Mouse (Mus musculus): ENCODE data around the gene Bach1. TPM values are rescaled to one million over a fixed set of nuclear protein-coding genes. Genes with fewer than 3 reads are reported as not detected.

The Bach1 gene
- polyA plus RNA-seq, 1 experiment: 7.6 TPM

- Histone ChIP-seq H3K27me3 (ENCODE audit: control insufficient read depth, insufficient read depth, low read length) (no peaks in the 10 kb centered on the region), H3K36me3 (ENCODE audit: control insufficient read depth, insufficient read depth, low read length) (no peaks in the 10 kb centered on the region), H3K4me3 (ENCODE audit: extremely low read depth, insufficient read depth, insufficient read length) (no peak overlapping the region), H3K27ac (ENCODE audit: insufficient read depth, low read length) (0 out of 2 replicates have a peak overlapping the region, but pooled peaks have one; percentile 21), H3K4me1 (ENCODE audit: control insufficient read depth, insufficient read depth, insufficient read length) (peaks cover 4% of the 10 kb centered on the region; the same call in 1 of the 2 replicates)
- TF ChIP-seq POLR2A (IDR thresholded peaks at IDR 0.05; ENCODE audit: low read depth, low read length) (no peak), CTCF (IDR thresholded peaks at IDR 0.05; ENCODE audit: extremely low read depth, insufficient read depth, insufficient read length, insufficient replicate concordance) (no peak)
- DNase-seq (ENCODE audit: low read depth in 1 of 2, low spot score in 2 of 2): no peak
- 40% methylated on average over 8 of the region's 8 CpGs for whole genome bisulfite sequencing
These were observed 9.5 kb upstream of the Bach1 start for GRCm38 (mm10) chr16:87689225-87689624.

- DNase-seq (ENCODE audit: low read depth in 1 of 2, low spot score in 2 of 2): no peak
- H3K4me1 ChIP-seq (ENCODE audit: control insufficient read depth, insufficient read depth, insufficient read length): peaks cover 4% of the 10 kb centered on the region; the same call in 1 of the 2 replicates
- TF ChIP-seq POLR2A (IDR thresholded peaks at IDR 0.05; ENCODE audit: low read depth, low read length) (no peak), CTCF (IDR thresholded peaks at IDR 0.05; ENCODE audit: extremely low read depth, insufficient read depth, insufficient read length, insufficient replicate concordance) (no peak)
- no peak overlapping the region for H3K27ac ChIP-seq (ENCODE audit: insufficient read depth, low read length)
- H3K27me3 ChIP-seq (ENCODE audit: control insufficient read depth, insufficient read depth, low read length): no peaks in the 10 kb centered on the region
- no peaks in the 10 kb centered on the region for H3K36me3 ChIP-seq (ENCODE audit: control insufficient read depth, insufficient read depth, low read length)
- no peak overlapping the region for H3K4me3 ChIP-seq (ENCODE audit: extremely low read depth, insufficient read depth, insufficient read length)
- WGBS: 95% methylated on average over 4 of the region's 4 CpGs
These were observed 8.2 kb upstream of the Bach1 start for GRCm38 (mm10) chr16:87690506-87690905.

GRCm38 (mm10) chr16:87691102-87691501, 7.6 kb upstream of the Bach1 start:
- no peak for TF ChIP-seq POLR2A (IDR thresholded peaks at IDR 0.05; ENCODE audit: low read depth, low read length)
- TF ChIP-seq CTCF (IDR thresholded peaks at IDR 0.05; ENCODE audit: extremely low read depth, insufficient read depth, insufficient read length, insufficient replicate concordance): no peak
- 94% methylated on average over 4 of the region's 4 CpGs for WGBS
- H3K27ac ChIP-seq (ENCODE audit: insufficient read depth, low read length): no peak overlapping the region

GRCm38 (mm10) chr16:87692591-87692990, 6.2 kb upstream of the Bach1 start:
- no peaks in the 10 kb centered on the region for H3K36me3 ChIP-seq (ENCODE audit: control insufficient read depth, insufficient read depth, low read length)
- no peak overlapping the region for H3K4me3 ChIP-seq (ENCODE audit: extremely low read depth, insufficient read depth, insufficient read length)
- H3K27ac ChIP-seq (ENCODE audit: insufficient read depth, low read length): no peak overlapping the region
- H3K4me1 ChIP-seq (ENCODE audit: control insufficient read depth, insufficient read depth, insufficient read length): peaks cover 4% of the 10 kb centered on the region; the same call in 1 of the 2 replicates
- WGBS: 87% methylated on average over 2 of the region's 2 CpGs
- no peaks in the 10 kb centered on the region for H3K27me3 ChIP-seq (ENCODE audit: control insufficient read depth, insufficient read depth, low read length)
- TF ChIP-seq POLR2A (IDR thresholded peaks at IDR 0.05; ENCODE audit: low read depth, low read length) (no peak), CTCF (IDR thresholded peaks at IDR 0.05; ENCODE audit: extremely low read depth, insufficient read depth, insufficient read length, insufficient replicate concordance) (no peak)
- no peak for DNase-seq (ENCODE audit: low read depth in 1 of 2, low spot score in 2 of 2)

More at GRCm38 (mm10) chr16:87691102-87691501, 7.6 kb upstream of the Bach1 start:
- DNase-seq (ENCODE audit: low read depth in 1 of 2, low spot score in 2 of 2): no peak
- peaks cover 4% of the 10 kb centered on the region; the same call in 1 of the 2 replicates for H3K4me1 ChIP-seq (ENCODE audit: control insufficient read depth, insufficient read depth, insufficient read length)
- no peaks in the 10 kb centered on the region for H3K27me3 ChIP-seq (ENCODE audit: control insufficient read depth, insufficient read depth, low read length)
- no peaks in the 10 kb centered on the region for H3K36me3 ChIP-seq (ENCODE audit: control insufficient read depth, insufficient read depth, low read length)
- H3K4me3 ChIP-seq (ENCODE audit: extremely low read depth, insufficient read depth, insufficient read length): no peak overlapping the region

- DNase-seq (ENCODE audit: low read depth in 1 of 2, low spot score in 2 of 2): no peak
- H3K4me1 ChIP-seq (ENCODE audit: control insufficient read depth, insufficient read depth, insufficient read length): peaks cover 3% of the 10 kb centered on the region
- TF ChIP-seq CTCF (IDR thresholded peaks at IDR 0.05; ENCODE audit: extremely low read depth, insufficient read depth, insufficient read length, insufficient replicate concordance): no peak
- no peak for TF ChIP-seq POLR2A (IDR thresholded peaks at IDR 0.05; ENCODE audit: low read depth, low read length)
- H3K27me3 ChIP-seq (ENCODE audit: control insufficient read depth, insufficient read depth, low read length): no peaks in the 10 kb centered on the region
- H3K27ac ChIP-seq (ENCODE audit: insufficient read depth, low read length): no peak overlapping the region
- H3K36me3 ChIP-seq (ENCODE audit: control insufficient read depth, insufficient read depth, low read length): no peaks in the 10 kb centered on the region
- H3K4me3 ChIP-seq (ENCODE audit: extremely low read depth, insufficient read depth, insufficient read length): no peak overlapping the region
- 48% methylated on average over 16 of the region's 16 CpGs for WGBS
These were observed 909 bp upstream of the Bach1 start for GRCm38 (mm10) chr16:87697707-87698365.

- peak overlapping the region; percentile 80 for H3K27ac ChIP-seq (ENCODE audit: insufficient read depth, low read length)
- no peak for TF ChIP-seq POLR2A (IDR thresholded peaks at IDR 0.05; ENCODE audit: low read depth, low read length)
- TF ChIP-seq CTCF (IDR thresholded peaks at IDR 0.05; ENCODE audit: extremely low read depth, insufficient read depth, insufficient read length, insufficient replicate concordance): no peak
- H3K27me3 ChIP-seq (ENCODE audit: control insufficient read depth, insufficient read depth, low read length): no peaks in the 10 kb centered on the region
- peaks cover 3% of the 10 kb centered on the region for H3K4me1 ChIP-seq (ENCODE audit: control insufficient read depth, insufficient read depth, insufficient read length)
- no peak for DNase-seq (ENCODE audit: low read depth in 1 of 2, low spot score in 2 of 2)
- H3K4me3 ChIP-seq (ENCODE audit: extremely low read depth, insufficient read depth, insufficient read length): peak overlapping the region; percentile 80
- under 1% methylated on average over 20 of the region's 20 CpGs for WGBS
- H3K36me3 ChIP-seq (ENCODE audit: control insufficient read depth, insufficient read depth, low read length): no peaks in the 10 kb centered on the region
These were observed 554 bp downstream of the Bach1 start for GRCm38 (mm10) chr16:87699306-87699692.

Measured in spleen, adult 2 months (tissue).